Mouse (Mus musculus): ENCODE data around the gene Zfp619. TPM values are rescaled to one million over a fixed set of nuclear protein-coding genes. Genes with fewer than 3 reads are reported as not detected.
"Not testable (repeated sequence)": the region's sequence is repeated elsewhere in the genome, so short reads cannot be mapped to it uniquely, and the experiment has no call there.

Gene Zfp619
- 0.42 and 0.58 TPM in 2 replicates for total RNA-seq (2015; ENCODE audit: low replicate concordance)
- 0.98 and 1.3 TPM in 2 replicates for total RNA-seq (2017; ENCODE audit: low replicate concordance)

DNA sequence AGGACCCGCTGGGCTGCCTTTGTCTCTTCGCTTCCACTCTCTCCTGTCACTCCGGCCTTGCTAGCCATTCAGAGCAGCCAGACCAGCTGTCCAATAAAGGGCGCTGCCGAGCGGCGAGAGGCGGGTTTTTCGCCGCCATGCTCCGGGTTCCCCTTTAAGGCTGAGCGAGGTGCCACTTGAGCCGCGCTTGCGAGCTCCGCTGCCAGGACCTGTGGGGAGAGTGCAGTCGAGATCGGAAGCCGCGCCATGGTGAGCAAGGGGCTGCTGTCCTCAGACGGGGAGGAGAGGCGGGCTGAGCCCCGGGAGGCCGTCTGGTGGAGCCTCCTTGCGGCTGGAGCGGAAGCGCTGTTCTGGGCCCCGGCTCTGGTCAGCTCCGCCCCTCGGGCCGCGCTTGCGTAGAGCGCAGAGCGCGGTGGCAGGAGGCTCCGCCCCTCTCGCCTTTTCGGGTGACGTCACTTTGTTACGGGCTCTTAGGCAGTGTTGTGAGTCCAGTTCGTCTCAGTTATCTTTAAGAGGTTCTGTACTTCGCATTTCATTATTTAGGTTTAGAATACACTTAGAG, at the start of gene Zfp619:
Gene Zfp619 (plus strand): TSS at position 151 of the 562 bp plus-strand sequence.
- peak; percentile 100 for ATAC-seq (replicated peaks; ENCODE audit: low FRiP score, poor library complexity, severe bottlenecking)

DNA sequence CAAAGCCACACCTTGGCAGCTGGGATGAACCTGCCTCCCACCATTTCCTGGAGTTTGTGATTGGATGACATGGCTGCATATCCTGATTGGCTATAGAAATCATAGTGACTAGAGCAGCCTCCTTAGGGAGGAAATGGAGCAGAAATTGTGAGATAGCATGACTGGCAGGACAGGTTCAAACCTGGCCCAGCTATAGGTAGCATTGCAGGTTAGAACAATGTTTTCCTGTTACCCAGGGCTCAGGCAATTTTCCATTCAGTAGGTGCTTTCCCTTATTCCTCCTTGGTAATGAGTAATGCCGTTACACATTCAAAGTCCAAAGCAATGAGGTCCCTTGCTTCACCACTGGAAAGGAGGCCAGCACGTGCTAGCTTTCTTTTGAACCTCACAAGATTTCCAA, 38.6 kb upstream of the Zfp619 start:
- no peak for ATAC-seq (replicated peaks; ENCODE audit: low FRiP score, poor library complexity, severe bottlenecking)

DNA sequence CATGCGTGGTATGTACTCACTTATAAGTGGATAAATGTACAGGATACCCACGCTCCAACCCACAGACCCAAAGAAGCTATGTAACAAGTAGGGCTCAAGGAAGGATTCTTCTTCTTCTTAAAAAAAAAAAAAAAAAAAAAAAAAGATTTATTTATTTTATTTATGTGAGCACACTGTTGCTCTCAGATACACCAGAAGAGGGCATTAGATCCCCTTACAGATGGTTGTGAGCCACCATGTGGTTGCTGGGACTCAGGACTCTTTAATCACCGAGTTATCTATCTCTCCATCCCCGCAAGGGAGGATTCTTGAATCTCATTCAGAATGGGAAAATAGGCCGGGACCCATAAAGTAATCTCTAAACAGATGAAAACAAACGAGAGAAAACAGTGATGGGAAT, 33.2 kb upstream of the Zfp619 start:
- no peak for ATAC-seq (replicated peaks; ENCODE audit: low FRiP score, poor library complexity, severe bottlenecking)

DNA sequence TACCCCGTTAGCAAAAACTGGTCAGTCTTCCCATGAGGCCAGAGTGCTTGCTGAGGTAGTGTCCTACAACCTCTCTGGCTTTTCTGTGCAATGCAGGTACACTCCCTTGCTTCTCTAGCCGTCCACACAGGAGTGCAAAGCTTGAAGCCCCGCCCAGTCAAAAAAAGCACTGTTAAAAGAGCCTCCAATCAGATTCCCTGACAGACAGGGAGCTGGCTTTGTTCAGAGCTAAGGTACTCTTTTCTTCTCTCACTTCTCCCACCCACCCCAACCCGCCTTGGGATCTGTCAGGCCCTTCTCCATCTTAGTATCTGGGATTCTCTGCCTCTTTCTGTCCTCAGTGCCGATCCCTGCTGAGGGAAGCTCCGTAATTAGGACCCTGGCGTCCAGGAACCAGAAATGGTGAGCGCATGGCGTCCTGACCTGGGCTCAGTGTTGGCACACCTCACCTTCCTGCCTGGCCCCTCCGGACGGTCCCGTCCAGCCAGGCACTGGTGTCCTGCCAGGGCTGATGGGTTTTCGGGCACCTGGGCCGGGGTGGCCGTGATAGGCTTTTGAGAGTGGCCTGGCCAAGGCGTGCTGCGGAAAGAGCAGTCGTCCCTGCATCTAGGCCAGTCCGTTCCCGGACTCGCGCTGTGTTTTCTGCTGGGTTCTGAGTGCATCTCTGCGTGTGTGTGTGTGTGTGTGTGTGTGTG, 30.3 kb upstream of the Zfp619 start:
- ATAC-seq (replicated peaks; ENCODE audit: low FRiP score, poor library complexity, severe bottlenecking) = no peak

DNA sequence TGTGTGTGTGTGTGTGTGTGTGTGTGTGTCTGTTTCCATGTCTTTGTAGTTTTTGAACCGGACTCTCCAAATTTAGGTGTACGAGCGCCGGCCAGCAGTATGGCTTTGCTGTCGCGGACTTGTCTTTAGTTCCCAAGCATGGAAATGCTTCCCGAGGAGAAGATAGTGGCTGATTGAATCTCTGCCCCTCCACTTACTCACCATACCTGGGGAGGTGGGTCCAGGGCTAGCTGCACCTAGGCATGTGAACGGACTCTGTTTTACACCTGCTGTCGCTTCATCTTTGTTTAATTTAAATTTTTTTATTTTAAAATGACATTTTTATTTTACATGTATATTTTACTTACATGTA, 29.7 kb upstream of the Zfp619 start:
- ATAC-seq (replicated peaks; ENCODE audit: low FRiP score, poor library complexity, severe bottlenecking) = no peak

DNA sequence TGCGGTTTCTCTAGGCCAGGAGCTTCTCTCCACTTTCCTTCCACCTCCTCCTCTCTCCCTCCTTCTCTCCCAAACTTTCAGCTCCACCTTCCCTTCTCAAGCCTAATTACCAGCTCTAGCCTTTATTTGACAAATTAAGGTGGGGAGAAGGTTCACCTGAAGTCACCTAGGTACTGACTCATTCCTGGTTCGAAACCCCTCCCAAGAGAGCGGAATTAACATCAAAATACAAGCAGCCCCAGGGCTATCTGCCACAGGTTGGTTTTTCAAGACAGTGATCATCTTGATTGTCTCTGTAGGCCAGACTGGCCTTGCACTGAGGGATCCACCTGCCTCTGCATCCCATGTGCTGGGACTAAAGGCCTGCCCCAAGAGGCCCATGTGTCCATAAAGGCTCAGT, 22.9 kb upstream of the Zfp619 start:
- no peak for ATAC-seq (replicated peaks; ENCODE audit: low FRiP score, poor library complexity, severe bottlenecking)

DNA sequence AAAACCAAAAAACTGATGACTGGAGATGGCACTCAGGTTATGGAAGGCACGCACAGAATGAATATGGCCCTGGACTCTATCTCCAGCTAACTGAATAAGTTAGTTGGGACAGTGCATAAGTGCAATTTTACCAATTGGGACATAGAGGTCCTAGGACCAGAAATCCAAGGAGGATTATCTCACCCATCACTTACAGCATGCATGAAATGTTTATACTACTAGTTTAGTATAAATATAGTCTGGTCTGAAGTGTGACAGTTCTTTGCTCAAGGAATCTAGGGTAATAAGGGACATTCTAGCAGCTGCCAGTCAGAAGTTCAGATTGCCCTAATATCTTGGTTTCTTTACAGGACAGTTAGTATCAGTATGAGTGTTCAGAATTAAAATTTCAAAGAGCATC, 13.5 kb upstream of the Zfp619 start:
- ATAC-seq (replicated peaks; ENCODE audit: low FRiP score, poor library complexity, severe bottlenecking) = no peak

DNA sequence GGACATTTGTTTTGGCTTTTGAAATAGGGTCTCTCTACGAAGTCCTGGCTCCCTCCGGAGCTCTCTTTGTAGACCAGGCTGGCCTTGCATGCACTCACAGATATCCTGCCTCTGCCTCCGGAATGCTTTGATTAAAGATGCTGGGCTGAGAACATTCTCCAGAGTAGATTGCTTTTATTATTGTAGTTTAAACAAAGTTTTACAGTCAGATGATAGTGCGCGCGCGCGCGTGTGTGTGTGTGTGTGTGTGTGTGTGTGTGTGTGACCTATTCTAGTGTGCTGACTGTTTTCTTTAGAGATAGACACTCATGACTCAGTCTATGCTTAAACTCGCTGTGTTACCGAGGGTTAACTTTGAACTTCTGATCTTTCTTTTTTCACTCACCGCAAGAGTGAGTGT, 796 bp downstream of the Zfp619 start:
- no peak for ATAC-seq (replicated peaks; ENCODE audit: low FRiP score, poor library complexity, severe bottlenecking)

DNA sequence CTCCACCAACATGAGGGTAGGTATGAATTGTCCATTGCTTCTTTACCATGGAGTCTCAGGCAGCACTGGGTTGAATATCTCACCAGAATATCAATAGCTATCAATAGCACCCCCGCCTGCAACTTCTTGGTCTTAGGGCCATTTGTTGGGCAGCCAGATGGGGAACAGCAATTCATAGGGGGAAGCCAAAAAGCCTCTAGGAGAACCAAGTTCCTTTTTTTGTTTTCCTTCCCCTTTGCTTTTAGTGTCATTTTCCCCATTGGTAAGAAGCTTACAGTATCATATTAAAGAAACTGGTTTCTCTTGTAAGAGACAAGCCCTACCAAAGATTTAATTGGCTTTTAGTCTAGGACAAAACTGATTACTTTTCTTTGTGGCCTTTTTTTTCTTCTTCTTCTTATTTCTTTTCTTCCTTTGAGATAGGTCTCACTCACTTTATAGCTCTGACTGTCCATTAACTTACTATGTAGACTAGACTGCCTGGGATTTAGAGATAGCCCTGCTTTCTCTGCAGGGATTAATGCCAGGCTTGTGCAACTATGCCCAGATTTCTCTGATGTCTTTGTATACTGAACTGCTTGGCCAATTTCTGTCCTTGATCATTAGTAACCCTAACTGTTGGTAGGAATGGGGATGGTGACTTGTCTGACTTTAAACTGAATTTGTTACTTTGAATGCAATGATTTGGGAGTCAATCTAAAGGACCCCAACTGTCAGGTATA, 6.3 kb downstream of the Zfp619 start:
- ATAC-seq (replicated peaks; ENCODE audit: low FRiP score, poor library complexity, severe bottlenecking) = no peak

DNA sequence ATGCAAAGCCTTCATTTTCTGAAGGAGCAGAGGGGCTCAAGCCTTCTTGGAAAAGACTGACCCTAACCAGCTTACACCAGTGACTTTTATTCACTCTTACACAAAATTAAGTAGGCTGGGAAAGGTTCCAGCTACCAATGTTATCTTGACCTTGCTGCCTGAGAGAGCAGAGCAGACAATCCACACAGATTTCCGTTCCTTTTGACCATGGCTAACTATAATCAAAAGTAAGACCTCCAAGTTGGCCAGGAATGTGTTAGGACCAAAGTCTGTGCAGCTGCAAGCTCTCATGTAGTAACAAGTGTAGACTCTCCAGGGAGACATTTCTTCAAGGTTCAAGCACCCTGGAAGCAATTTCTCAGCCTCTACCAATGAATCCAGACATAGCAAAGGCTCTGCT, 25.6 kb downstream of the Zfp619 start:
- ATAC-seq (replicated peaks; ENCODE audit: low FRiP score, poor library complexity, severe bottlenecking) = no peak

DNA sequence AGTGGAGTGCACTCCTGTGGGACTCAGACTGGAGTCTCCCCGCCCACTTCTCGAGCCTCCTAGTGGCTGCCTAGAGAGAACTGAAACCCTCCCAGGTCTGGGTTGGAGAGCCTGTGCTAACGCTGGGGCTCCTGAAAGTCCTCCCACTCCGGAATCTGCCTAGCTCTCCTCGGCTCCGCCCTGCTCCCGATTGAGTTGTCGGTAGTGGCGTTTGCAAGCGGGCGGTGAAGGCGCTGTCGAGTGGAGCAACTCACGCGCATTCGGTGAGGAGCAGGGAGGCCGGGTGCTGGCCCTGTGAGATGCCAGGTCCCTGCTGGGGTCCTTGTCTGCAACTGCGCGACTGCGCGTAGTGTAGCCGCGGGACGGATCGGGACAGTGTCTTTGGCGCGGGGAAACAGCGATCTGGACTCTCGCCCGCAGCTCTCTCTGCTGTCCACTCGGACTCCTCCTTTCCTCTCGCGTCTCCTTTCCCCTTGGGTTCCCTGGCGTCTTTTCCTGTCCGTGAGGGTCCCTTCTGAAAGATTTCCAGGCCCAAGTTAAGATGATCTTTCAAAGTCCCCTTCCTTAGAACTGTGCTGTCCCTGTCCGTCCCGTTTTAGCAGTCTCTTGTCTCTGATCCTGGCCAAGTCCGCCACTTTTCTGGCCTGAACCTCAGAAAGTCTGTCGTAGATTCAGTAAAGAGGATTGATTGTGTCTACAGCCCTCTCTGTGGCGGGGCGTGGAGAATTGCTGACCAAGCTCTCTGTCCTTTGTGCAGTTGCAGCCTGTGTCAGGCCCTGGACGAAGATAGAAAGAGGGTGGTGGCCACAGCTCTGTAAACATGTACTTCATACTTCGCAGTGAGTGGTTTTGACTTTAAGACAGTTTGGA, 26.9 kb downstream of the Zfp619 start:
- ATAC-seq (replicated peaks; ENCODE audit: low FRiP score, poor library complexity, severe bottlenecking) = peak; percentile 87

DNA sequence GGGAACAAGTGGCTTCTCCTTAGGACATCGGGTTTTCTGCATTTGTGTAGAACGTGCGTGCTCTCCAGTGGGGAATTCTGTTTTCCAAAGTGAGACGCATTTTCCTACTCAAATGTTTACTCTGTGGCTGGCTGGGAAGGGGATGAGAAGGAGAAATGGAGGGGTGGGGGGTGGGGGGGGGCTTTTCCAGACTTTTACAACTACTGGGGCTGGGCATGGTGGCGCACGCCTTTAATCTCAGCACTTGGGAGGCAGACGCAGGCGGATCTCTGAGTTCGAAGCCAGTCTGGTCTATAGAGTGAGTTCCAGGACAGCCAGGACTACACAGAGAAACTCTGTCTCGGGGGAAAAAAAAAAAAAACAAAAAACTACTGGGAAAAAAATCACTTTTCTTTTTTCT, 27.6 kb downstream of the Zfp619 start:
- ATAC-seq (replicated peaks; ENCODE audit: low FRiP score, poor library complexity, severe bottlenecking) = no peak

DNA sequence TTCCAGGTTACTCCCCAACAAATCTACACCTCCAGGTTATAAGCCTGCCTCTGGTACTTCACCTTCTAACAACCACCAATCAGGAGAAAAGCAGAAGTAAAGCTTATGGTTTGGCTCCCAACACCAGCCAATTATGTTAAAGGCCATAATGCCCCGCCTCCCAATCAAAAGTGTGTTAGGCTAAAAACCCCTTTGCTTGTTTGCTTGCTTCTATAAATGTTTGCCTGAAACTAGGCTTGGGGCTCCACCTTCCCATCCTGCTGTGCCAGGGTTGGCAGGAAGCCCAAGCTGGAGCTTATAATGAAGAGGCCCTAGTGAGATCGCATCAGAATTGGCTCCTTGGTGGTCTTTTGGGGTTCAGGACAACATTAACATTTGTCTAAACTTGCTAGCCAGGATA, 31.8 kb downstream of the Zfp619 start:
- ATAC-seq (replicated peaks; ENCODE audit: low FRiP score, poor library complexity, severe bottlenecking) = no peak

DNA sequence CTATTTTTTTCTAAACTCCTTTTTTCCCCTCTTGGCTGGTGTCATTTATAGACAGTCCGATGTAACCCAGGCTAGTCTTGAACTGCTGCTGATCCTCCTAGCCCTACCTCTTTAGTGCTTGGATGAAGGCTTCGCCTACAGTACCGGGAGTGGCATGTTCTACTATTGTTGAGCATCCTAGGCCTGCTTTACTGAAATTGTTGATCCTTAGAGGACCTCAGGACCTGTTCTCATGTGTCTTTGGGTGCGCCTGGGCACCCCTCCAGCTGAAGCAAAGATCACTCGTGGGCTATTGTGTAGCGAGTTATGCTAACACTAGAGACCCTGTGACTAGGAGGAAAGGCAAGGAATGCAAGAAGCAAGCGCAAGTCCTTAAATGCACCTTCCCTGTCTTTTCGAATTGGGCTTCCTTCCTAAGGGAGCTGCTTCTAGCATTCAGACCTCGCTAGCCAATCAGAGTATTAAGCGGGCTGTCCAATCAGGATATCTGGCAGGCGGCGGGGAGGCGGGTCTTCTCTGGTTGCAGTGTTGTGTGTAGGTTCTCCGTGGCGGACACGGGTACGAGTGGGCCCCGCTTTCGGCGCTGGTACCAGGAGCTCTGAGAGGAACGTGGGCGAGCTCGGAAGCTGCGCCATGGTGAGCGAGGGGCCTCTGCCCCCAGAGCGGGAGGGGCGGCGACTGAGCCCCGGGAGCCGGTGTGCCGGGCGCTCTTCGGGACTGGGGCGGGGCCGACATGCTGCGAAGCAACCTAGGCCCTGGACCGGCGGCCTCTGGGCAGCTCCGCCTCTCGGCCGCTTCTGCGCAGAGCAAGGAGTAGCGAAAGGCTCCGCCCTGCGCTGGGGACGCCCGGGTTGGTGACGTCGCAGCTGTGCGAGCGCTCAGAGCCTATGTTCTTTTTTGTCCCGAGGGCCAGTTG, 34.7 kb downstream of the Zfp619 start:
- peak; percentile 98 for ATAC-seq (replicated peaks; ENCODE audit: low FRiP score, poor library complexity, severe bottlenecking)

DNA sequence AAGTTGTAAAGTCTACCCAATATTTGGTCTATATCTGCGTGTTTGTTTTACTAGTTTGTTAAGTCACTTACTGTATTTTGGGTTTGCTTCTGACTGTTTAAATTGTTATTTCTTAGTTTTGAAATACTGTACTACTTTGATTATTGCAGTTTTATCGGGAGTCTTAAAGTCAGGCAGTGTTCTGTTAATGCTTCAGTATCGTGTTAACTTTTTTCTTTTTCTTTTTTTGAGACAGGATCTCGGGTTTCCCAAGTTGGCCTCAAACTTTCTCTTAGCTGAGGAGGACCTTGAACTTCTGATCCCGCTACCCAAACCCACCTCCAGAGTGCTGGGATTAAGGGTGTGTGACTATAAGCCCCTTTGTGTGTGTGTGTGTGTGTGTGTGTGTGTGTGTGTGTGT, 35.4 kb downstream of the Zfp619 start:
- peak; percentile 17; the same call in 1 of the 2 replicates for ATAC-seq (replicated peaks; ENCODE audit: low FRiP score, poor library complexity, severe bottlenecking)

DNA sequence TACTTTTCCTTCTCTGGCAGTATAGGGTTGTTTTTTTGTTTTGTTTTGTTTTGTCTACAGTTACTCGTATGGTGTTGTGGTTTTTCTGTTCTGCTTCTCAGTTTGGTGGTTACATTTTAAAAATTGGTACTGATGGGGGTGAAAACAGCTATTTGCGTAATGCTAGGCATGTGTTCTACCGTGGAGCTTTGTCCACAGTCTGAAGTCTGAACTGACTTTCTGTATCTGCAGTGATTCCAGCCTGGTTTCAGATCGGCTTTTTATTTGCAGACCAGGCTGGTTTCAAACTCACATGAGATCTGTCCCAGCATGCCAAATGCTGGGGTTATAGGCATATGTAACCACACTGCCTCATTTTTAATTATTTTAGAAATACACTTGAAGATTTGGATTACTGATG, 36.3 kb downstream of the Zfp619 start:
- ATAC-seq (replicated peaks; ENCODE audit: low FRiP score, poor library complexity, severe bottlenecking) = no peak

DNA sequence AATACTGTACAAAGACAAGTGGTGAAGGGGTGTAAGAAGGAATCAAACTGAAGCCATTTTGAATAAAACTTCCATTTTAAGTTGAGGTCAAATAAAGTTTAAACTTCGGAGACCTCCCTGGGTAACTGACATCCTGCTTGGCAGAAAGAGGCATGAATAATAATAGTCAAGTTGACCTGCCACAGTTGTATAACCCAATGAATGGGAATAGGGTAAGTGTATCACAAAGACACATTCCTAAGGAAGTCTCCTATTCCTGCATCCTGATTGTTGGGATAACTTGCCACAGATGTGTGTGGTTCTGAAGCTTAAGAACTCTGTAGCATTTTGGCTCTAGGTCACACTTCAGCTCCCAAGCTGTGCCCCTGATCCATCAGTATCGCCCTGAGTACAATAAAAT, 62.5 kb downstream of the Zfp619 start:
- no peak for ATAC-seq (replicated peaks; ENCODE audit: low FRiP score, poor library complexity, severe bottlenecking)

DNA sequence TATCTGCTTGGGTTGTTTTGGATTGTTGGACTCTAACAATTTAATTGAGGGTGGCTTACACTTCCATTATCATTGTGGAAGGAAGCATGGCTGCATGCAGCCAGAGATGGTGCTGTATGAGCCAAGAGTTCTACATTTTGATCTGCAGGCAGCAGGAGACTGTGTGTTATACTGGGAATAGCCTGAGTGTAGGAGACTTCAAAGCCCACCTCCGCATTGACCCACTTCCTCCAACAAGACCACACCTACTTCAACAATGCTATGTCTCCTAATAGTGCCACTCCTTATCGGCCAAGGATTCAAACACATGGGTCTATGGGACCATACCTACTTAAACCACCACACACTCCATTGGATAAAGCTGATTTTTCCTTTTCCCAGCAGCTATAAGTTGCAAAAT, 63.0 kb downstream of the Zfp619 start:
- no peak for ATAC-seq (replicated peaks; ENCODE audit: low FRiP score, poor library complexity, severe bottlenecking)

DNA sequence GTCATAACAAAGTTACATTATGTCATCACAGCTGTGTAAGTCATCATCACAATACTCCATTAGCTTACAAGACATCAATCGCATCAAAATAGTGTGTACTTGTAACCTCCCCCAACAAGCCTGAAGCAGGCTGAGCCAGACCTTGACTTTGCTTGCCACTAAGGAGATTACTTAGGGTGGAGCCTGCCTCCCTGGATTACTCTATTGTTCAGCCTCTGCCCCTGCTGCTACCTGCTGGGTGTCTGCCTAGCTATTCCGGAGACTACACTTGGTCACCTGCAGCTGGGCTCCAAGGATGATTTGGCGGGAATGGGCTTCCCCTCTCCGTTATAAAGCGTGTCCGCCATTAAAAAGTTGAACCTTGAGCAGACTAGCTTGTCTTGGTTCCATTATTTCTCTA, 69.3 kb downstream of the Zfp619 start:
- ATAC-seq (replicated peaks; ENCODE audit: low FRiP score, poor library complexity, severe bottlenecking) = not testable (repeated sequence)

Measured in erythroblast, adult 5-6 weeks (primary cell).